Mouse (Mus musculus): Measurements from ENCODE around the gene 1700020A23Rik. TPM values are rescaled to one million over a fixed set of nuclear protein-coding genes. Genes with fewer than 3 reads are reported as not detected.

1700020A23Rik gene
- polyA plus RNA-seq, 1 experiment = not detected

DNA sequence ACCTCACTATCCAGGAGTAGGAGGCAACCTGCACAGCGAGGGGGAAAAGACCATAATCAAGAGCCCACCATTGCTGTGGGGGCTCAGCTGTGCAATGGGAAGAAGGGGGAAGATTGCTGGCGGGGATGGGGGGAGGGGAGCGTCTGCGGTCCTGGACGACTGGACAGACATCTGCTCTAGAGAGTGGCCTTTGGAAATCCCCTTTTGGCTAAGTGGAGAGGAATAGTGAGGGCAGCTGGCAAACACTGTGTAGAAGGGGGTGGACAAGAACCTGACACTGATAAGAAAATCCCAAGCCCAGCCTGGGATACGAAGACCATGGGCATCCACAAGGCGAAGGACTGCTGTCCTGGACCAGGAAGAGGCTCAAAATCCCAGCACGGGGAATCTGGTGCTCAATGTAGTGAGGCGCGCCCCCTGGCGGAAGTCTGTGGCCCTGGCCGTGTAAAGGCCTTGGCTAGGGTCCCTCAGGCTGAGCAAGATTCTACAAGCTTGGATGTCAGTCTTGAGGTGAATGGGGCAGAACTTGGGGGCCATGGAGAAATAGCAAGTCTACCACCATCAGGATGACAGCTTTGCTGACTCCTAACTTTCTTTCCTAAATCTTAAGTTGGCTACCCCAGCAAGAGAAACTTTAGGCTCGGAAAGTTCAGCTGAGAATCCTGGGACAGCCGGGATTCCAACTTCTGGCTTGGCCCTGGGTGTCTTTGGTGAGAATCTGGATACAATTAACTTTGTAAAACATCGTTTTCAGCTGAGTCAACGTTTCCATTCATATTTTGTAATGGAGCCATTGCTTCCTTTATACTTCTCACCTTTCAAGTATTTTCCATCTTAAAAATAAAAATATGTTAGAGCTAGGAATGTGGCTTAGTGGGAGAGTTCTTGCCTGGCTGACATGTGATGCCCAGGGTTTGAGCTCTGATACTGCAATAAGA is 6.8 kb downstream of the 1700020A23Rik start:
- no peak overlapping the region for H3K27ac ChIP-seq (ENCODE audit: insufficient read depth, low read depth, low read length)
- H3K27me3 ChIP-seq (ENCODE audit: control insufficient read depth, insufficient read depth, low read length) = no peaks in the 10 kb centered on the region
- H3K36me3 ChIP-seq (ENCODE audit: control insufficient read depth, insufficient read depth, low read length) = no peaks in the 10 kb centered on the region
- H3K4me3 ChIP-seq (ENCODE audit: low read depth, low read length) = no peak overlapping the region
- 34% methylated on average over 16 of the region's 16 CpGs for WGBS
- H3K4me1 ChIP-seq (ENCODE audit: control insufficient read depth, insufficient read depth, insufficient read length, low read length) = no peaks in the 10 kb centered on the region; the same call in 1 of the 2 replicates
- no peak for TF ChIP-seq POLR2A (IDR thresholded peaks at IDR 0.05; ENCODE audit: low read depth, low read length)
- TF ChIP-seq CTCF (IDR thresholded peaks at IDR 0.05; ENCODE audit: extremely low read depth, insufficient read length, insufficient replicate concordance, low read depth, low read length) = peak; percentile 92

DNA sequence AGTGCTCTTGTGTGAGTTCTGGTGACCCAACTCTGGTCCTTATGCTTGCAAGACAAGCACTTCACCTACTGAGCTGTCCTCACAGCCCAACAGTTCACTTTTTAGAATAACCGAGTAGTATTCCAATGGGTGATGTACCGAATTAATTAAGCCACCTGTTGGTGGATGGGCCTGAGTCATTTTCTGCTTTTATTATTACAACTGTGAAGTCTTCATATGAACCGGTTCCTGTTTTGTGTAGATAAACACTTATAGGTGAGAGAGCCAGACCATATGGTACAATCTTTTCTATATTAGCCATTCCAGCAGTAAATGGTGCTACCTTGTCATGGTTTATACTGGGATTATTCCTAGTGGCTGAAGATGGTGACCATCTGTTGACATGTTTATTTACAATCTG is 7.7 kb downstream of the 1700020A23Rik start:
- TF ChIP-seq POLR2A (IDR thresholded peaks at IDR 0.05; ENCODE audit: low read depth, low read length) (no peak), CTCF (IDR thresholded peaks at IDR 0.05; ENCODE audit: extremely low read depth, insufficient read length, insufficient replicate concordance, low read depth, low read length) (no peak)
- WGBS = 74% methylated on average over 3 of the region's 3 CpGs
- no peaks in the 10 kb centered on the region; the same call in 1 of the 2 replicates for H3K4me1 ChIP-seq (ENCODE audit: control insufficient read depth, insufficient read depth, insufficient read length, low read length)
- H3K27ac ChIP-seq (ENCODE audit: insufficient read depth, low read depth, low read length) = no peak overlapping the region
- no peaks in the 10 kb centered on the region for H3K27me3 ChIP-seq (ENCODE audit: control insufficient read depth, insufficient read depth, low read length)
- H3K36me3 ChIP-seq (ENCODE audit: control insufficient read depth, insufficient read depth, low read length) = no peaks in the 10 kb centered on the region
- H3K4me3 ChIP-seq (ENCODE audit: low read depth, low read length) = no peak overlapping the region

DNA sequence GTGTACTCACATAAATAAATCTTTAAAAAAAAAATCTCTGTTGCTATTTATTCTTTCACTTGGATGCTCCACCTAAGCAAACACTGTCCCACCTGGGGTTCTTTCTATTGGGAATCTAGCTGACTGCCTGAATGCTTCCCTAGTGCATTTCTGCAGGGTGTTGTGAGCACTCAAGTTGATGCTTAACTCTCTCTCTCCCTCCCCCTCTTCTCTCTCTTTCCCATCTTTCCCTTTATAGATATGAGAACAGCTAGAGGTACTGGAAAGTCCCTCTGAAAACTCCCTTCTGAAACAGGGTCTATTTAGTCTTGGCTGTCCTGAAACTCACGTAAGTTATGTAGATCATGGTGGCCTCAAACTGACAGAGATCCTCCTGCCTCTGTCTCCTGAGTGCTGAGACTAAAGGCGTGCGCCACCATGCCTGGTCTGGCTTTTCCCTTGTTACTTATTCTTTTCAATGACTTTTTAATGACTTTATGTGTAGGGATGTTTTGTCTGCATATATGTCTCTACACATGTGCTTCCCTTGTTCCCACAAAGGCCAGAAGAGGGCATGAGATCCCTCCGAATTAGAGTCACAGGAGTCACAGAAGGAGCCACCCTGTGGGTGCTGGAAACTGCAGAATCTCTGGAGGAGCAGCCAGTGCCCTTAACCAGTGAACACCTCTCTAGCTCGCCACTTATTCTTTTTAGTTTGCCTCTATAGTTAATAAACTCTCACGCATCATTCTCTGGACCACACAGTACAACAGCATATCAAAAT is 9.2 kb downstream of the 1700020A23Rik start:
- TF ChIP-seq POLR2A (IDR thresholded peaks at IDR 0.05; ENCODE audit: low read depth, low read length) = no peak
- TF ChIP-seq CTCF (IDR thresholded peaks at IDR 0.05; ENCODE audit: extremely low read depth, insufficient read length, insufficient replicate concordance, low read depth, low read length) = no peak
- Histone ChIP-seq H3K4me1 (ENCODE audit: control insufficient read depth, insufficient read depth, insufficient read length, low read length) (no peaks in the 10 kb centered on the region; the same call in 1 of the 2 replicates), H3K27me3 (ENCODE audit: control insufficient read depth, insufficient read depth, low read length) (no peaks in the 10 kb centered on the region), H3K36me3 (ENCODE audit: control insufficient read depth, insufficient read depth, low read length) (no peaks in the 10 kb centered on the region), H3K4me3 (ENCODE audit: low read depth, low read length) (no peak overlapping the region), H3K27ac (ENCODE audit: insufficient read depth, low read depth, low read length) (no peak overlapping the region)
- WGBS = 69% methylated on average over 6 of the region's 6 CpGs

DNA sequence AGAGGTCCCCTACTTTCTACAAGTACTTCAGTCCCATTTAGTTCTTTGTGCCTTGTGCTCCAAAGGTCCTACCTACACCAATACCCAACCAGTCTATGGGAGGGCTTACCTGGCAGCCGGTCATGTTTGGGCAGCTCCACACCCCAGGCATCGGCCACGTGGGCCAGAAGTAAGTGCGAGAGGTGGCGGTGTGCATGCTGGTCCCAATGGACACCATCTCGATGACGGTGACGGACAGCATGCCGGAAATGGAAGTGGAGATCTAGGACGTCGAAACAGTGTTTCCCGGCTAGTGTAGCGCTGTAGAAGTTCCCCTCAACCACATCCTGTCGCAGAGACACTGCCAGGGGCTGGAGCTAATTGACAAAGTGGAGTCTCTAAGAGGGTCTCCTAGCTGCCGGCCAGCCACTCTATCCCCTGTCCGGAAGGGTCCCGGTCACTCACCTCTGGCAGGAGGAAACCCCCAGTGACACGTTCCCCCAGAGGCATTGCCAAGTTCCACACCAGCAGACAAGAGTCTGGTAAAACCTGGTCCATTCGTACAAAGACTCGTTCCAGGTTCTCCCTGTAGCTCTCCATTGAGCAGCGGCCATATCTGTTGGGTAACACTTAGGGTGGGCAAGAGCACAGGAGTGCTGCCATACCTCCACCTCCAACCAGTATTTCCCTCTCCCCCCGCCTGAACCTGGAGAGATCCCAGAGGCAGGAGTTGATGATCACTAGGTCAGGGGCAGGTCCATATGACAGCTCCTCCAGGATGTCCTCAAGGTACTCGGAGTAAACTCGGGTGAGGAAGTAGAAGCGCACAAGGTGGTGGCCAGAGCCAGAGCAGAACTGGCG is 16.9 kb downstream of the 1700020A23Rik start:
- TF ChIP-seq CTCF (IDR thresholded peaks at IDR 0.05; ENCODE audit: extremely low read depth, insufficient read length, insufficient replicate concordance, low read depth, low read length) (no peak), POLR2A (IDR thresholded peaks at IDR 0.05; ENCODE audit: low read depth, low read length) (no peak)
- Histone ChIP-seq H3K27me3 (ENCODE audit: control insufficient read depth, insufficient read depth, low read length) (no peaks in the 10 kb centered on the region), H3K4me3 (ENCODE audit: low read depth, low read length) (no peak overlapping the region), H3K4me1 (ENCODE audit: control insufficient read depth, insufficient read depth, insufficient read length, low read length) (peaks cover 12% of the 10 kb centered on the region), H3K36me3 (ENCODE audit: control insufficient read depth, insufficient read depth, low read length) (no peaks in the 10 kb centered on the region), H3K27ac (ENCODE audit: insufficient read depth, low read depth, low read length) (no peak overlapping the region)
- 94% methylated on average over 26 of the region's 26 CpGs for WGBS

GRCm38 (mm10) chr2:130423397-130424125 is 18.5 kb downstream of the 1700020A23Rik start:
- Histone ChIP-seq H3K4me1 (ENCODE audit: control insufficient read depth, insufficient read depth, insufficient read length, low read length) (peaks cover 12% of the 10 kb centered on the region), H3K27ac (ENCODE audit: insufficient read depth, low read depth, low read length) (peak overlapping the region; percentile 83), H3K36me3 (ENCODE audit: control insufficient read depth, insufficient read depth, low read length) (no peaks in the 10 kb centered on the region), H3K27me3 (ENCODE audit: control insufficient read depth, insufficient read depth, low read length) (no peaks in the 10 kb centered on the region), H3K4me3 (ENCODE audit: low read depth, low read length) (peak overlapping the region; percentile 86)
- WGBS = 10% methylated on average over 49 of the region's 49 CpGs
- no peak for TF ChIP-seq POLR2A (IDR thresholded peaks at IDR 0.05; ENCODE audit: low read depth, low read length)
- TF ChIP-seq CTCF (IDR thresholded peaks at IDR 0.05; ENCODE audit: extremely low read depth, insufficient read length, insufficient replicate concordance, low read depth, low read length) = no peak
